Mouse (Mus musculus) liver, embryonic 11.5 days (tissue): ENCODE results near the gene Nol4l. TPM values are rescaled to one million over a fixed set of nuclear protein-coding genes. Genes with fewer than 3 reads are reported as not detected.

Experiments
- ATAC-seq: fragments of 200-750 bp; cut with Nextera tagmentation; replicated peaks from 2 replicates; pipeline ENCODE4 v1.8.0; 2017; ENCODE audit warnings: moderate number of reproducible peaks, mild to moderate bottlenecking, moderate TSS enrichment, moderate library complexity; ENCODE audit not compliant: low FRiP score
- DNase-seq: peaks from one replicate; pipeline ENCODE4 v3.0.0-alpha.2; 2017; ENCODE audit warnings: low spot score
- H3K27ac ChIP-seq: fragments of 300-500 bp; sonication (generic); 2 replicates; pipeline ENCODE4 v1.5.1; 2014; ENCODE audit warnings: mild to moderate bottlenecking, low read depth, low read length, control low read depth
- H3K27me3 ChIP-seq: fragments of 300-500 bp; sonication (generic); replicated peaks from 2 replicates; pipeline ENCODE4 v1.6.1; 2014; ENCODE audit warnings: low read length, mixed read lengths; ENCODE audit not compliant: control insufficient read depth, insufficient read depth
- H3K36me3 ChIP-seq: fragments of 300-500 bp; sonication (generic); 2 replicates; pipeline ENCODE4 v1.6.1; 2014; ENCODE audit warnings: mild to moderate bottlenecking, low read length, moderate library complexity, mixed read lengths; ENCODE audit not compliant: control insufficient read depth, insufficient read depth
- H3K4me1 ChIP-seq: fragments of 300-500 bp; sonication (generic); replicated peaks from 2 replicates; pipeline ENCODE4 v1.6.1; 2014; ENCODE audit warnings: low read length, mixed read lengths; ENCODE audit not compliant: control insufficient read depth, insufficient read depth
- H3K4me2 ChIP-seq: fragments of 300-500 bp; sonication (generic); 2 replicates; pipeline ENCODE4 v1.6.1; 2014; ENCODE audit warnings: mild to moderate bottlenecking, control low read depth, moderate library complexity
- H3K4me3 ChIP-seq: fragments of 300-500 bp; sonication (generic); 2 replicates; pipeline ENCODE4 v1.5.1; 2014; ENCODE audit warnings: low read depth, low read length, control low read depth
- H3K9ac ChIP-seq: fragments of 300-500 bp; sonication (generic); 2 replicates; pipeline ENCODE4 v1.6.1; 2014; ENCODE audit warnings: low read depth, low read length, control low read depth
- H3K9me3 ChIP-seq: fragments of 300-500 bp; sonication (generic); 2 replicates; pipeline ENCODE4 v1.6.1; 2016; ENCODE audit warnings: low read length, inconsistent platforms, mixed read lengths; ENCODE audit not compliant: control insufficient read depth
- WGBS: fragments of 180-500 bp; shearing (Covaris S2); extraction: QIAGEN DNeasy Blood & Tissue Kit; methylation state at CpG from one replicate; pipeline ENCODE4 v1.1.7; 2014; 5-methylcytosine and 5-hydroxymethylcytosine counted together
- polyA plus RNA-seq: library from polyadenylated mRNA; unstranded; fragments of >200 nt; fragmentation: Nextera tagmentation; extraction: Ambion mirVana; gene quantifications from 2 replicates; pipeline ENCODE4 v1.2.1, GENCODE M21; 2014

The Nol4l gene
- polyA plus RNA-seq, 1 experiment from 2014 or later: 15.8 TPM

DNA sequence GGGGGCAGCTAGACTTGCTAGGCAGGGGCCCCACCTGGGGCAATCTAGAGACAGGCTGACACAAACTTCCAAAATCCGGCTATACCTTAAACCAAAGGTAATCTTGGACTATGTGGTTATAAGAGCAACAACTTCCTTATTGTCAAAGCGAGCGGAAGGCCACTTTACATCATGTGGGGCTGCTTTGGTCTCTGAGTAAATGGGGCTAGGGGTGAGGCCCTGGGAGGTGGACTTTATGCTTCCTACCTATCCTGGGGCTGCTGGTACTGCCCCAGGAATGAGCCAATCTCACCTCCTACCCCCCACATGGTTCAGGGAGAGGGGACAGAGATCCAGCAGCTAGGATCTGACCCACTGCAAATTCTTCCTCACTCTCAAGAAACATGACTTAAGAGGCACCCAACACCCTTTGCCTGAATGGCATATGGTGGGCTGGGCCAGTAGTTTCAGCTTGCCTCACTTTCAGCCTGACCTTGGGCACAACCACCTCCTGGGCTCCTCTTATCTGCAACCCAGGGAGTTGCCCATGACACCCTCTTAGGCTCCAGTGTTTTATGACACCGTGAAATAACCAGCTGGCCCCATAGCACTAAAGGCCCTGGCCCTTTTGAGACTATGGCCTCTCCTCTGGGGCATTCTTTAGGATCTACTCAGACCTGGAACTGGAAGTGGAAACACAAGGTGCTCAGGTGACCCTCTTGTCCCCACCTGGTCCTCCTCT lies 104.5 kb downstream of the Nol4l start:
- H3K9me3 ChIP-seq: no peaks in the 10 kb centered on the region
- ATAC-seq: no peak
- peaks cover 51% of the 10 kb centered on the region for H3K4me1 ChIP-seq
- no peak overlapping the region; the same call in 1 of the 2 replicates for H3K27ac ChIP-seq
- H3K4me3 ChIP-seq: no peak overlapping the region
- no peak overlapping the region for H3K4me2 ChIP-seq
- 81% methylated on average over 4 of the region's 4 CpGs for WGBS
- H3K9ac ChIP-seq: no peak overlapping the region; the same call in 1 of the 2 replicates
- H3K27me3 ChIP-seq: no peaks in the 10 kb centered on the region
- H3K36me3 ChIP-seq: peaks cover 24% of the 10 kb centered on the region
- no peak for DNase-seq

- DNase-seq (no peak), ATAC-seq (no peak)
- Histone ChIP-seq H3K4me3 (no peak overlapping the region), H3K27me3 (no peaks in the 10 kb centered on the region), H3K4me2 (no peak overlapping the region), H3K4me1 (peaks cover 51% of the 10 kb centered on the region), H3K27ac (no peak overlapping the region), H3K9me3 (no peaks in the 10 kb centered on the region), H3K9ac (no peak overlapping the region; the same call in 1 of the 2 replicates), H3K36me3 (peaks cover 27% of the 10 kb centered on the region)
- WGBS: 71% methylated on average over 8 of the region's 8 CpGs
Observed at GRCm38 (mm10) chr2:153424557-153424956, 105.2 kb downstream of the Nol4l start.

DNA sequence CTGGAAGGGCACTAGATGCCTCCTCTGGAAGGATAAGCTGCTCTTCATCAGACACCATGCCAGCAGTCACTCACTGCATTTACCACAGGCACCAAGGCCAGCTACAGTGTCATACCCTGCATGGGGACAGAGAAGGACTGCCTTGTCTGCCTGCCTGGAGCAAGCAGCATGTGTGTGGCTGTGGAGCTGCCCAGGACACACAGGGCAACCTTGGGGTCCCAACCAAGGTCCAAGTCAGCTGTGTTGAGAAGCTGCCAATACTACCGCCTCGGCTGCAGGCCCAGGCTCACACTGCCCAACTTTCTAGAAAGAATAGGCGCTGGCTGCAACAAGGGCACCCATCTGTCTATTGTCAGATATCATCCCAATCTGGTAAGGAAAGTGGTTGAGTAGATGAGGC lies 106.7 kb downstream of the Nol4l start:
- no peak for DNase-seq
- Histone ChIP-seq H3K9me3 (no peaks in the 10 kb centered on the region), H3K9ac (no peak overlapping the region), H3K27ac (no peak overlapping the region), H3K36me3 (peaks cover 31% of the 10 kb centered on the region), H3K27me3 (no peaks in the 10 kb centered on the region), H3K4me1 (peaks cover 38% of the 10 kb centered on the region), H3K4me3 (no peak overlapping the region), H3K4me2 (no peak overlapping the region)
- ATAC-seq: no peak
- 88% methylated on average over 3 of the region's 3 CpGs for WGBS

- Histone ChIP-seq H3K27ac (no peak overlapping the region; the same call in 1 of the 2 replicates), H3K36me3 (peaks cover 40% of the 10 kb centered on the region), H3K4me1 (peaks cover 29% of the 10 kb centered on the region), H3K4me3 (no peak overlapping the region), H3K9ac (no peak overlapping the region), H3K4me2 (no peak overlapping the region), H3K9me3 (no peaks in the 10 kb centered on the region), H3K27me3 (no peaks in the 10 kb centered on the region)
- WGBS: 71% methylated on average over 5 of the region's 5 CpGs
- ATAC-seq: no peak
- no peak for DNase-seq
Observed at GRCm38 (mm10) chr2:153422051-153422450, 107.7 kb downstream of the Nol4l start.

GRCm38 (mm10) chr2:153421233-153421632 lies 108.5 kb downstream of the Nol4l start:
- Histone ChIP-seq H3K9ac (no peak overlapping the region), H3K9me3 (no peaks in the 10 kb centered on the region), H3K36me3 (peaks cover 46% of the 10 kb centered on the region), H3K4me1 (peaks cover 25% of the 10 kb centered on the region), H3K4me3 (no peak overlapping the region), H3K27ac (no peak overlapping the region), H3K4me2 (no peak overlapping the region), H3K27me3 (no peaks in the 10 kb centered on the region)
- ATAC-seq: no peak
- no peak for DNase-seq

DNA sequence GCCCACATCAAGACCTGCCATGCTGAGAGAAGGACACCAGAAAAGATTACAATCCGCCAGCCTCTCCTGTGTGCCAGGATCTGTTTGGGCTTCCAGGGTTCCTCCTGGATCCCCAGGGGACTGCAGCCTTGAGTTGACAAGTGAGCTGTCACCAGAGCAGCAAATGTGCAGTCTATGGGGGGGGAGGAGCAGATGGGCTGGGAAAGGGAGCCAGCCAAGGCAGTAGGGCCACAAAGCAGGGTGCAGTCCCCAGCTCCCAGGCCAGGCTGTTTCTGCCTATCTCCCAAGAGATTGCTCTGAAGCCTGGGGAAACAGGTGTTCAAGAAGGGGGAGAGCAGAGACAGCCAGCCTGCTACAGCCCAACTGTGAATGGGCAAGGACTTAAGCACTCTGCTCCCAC lies 111.4 kb downstream of the Nol4l start:
- Histone ChIP-seq H3K4me3 (no peak overlapping the region), H3K27ac (no peak overlapping the region), H3K4me1 (0 out of 2 replicates have a peak, but pooled peaks cover 2% of the 10 kb centered on the region), H3K9me3 (no peaks in the 10 kb centered on the region), H3K27me3 (no peaks in the 10 kb centered on the region), H3K36me3 (peaks cover 57% of the 10 kb centered on the region), H3K4me2 (no peak overlapping the region), H3K9ac (no peak overlapping the region)
- ATAC-seq: no peak
- no peak for DNase-seq
- 85% methylated on average over 1 of the region's 1 CpGs for WGBS

- H3K4me3 ChIP-seq: no peak overlapping the region
- no peaks in the 10 kb centered on the region for H3K27me3 ChIP-seq
- H3K9me3 ChIP-seq: no peaks in the 10 kb centered on the region
- 0 out of 2 replicates have a peak, but pooled peaks cover 2% of the 10 kb centered on the region for H3K4me1 ChIP-seq
- DNase-seq (no peak), ATAC-seq (no peak)
- no peak overlapping the region for H3K4me2 ChIP-seq
- no peak overlapping the region for H3K27ac ChIP-seq
- no peak overlapping the region for H3K9ac ChIP-seq
- peaks cover 53% of the 10 kb centered on the region for H3K36me3 ChIP-seq
- 93% methylated on average over 12 of the region's 12 CpGs for WGBS
Observed at GRCm38 (mm10) chr2:153417841-153418240, 111.9 kb downstream of the Nol4l start.

DNA sequence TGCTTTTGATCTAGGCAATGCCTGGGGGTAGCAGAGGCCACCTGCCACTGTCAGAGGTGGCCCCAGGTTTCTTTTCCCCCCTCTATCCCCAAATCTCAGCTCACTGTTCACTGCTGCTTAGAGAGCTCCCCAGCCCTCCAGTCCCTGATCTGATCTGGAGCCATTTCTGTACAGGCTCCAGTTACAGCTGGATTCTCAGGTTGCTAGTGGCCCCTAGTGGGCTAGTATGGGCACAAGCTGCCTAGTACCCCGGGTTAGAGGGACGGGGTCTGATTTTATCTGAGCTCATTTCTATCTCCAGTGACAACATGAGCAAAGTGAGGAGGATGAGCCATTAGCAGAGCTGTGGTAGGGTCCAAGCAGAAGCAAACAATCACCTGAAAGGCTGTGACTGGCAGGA lies 115.2 kb downstream of the Nol4l start:
- WGBS: 41% methylated on average over 2 of the region's 2 CpGs
- Histone ChIP-seq H3K9me3 (no peaks in the 10 kb centered on the region), H3K9ac (no peak overlapping the region), H3K4me2 (no peak overlapping the region), H3K36me3 (peaks cover 53% of the 10 kb centered on the region), H3K4me3 (no peak overlapping the region), H3K4me1 (0 out of 2 replicates have a peak, but pooled peaks cover 2% of the 10 kb centered on the region), H3K27ac (no peak overlapping the region), H3K27me3 (no peaks in the 10 kb centered on the region)
- DNase-seq: no peak
- ATAC-seq: peak; percentile 50; the same call in 1 of the 2 replicates

DNA sequence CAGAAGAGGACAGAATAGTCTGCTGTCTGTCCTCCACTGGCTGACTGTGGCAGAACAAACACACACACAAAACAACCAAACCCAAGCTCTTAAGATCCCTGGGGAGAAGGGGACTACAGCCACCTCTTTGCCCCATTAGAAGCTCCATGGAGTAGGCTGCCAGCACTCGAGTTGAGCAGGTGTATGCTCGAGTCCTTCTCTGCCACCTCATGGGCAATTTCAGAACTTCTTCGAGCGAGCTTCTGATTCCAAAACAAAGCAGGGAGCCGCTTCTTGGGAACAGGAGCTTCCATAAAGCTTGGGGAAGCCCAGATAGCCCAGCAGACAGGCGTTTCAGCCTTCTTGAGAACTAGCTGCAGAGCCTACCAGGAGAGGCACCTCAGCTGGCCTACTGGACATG lies 117.2 kb downstream of the Nol4l start:
- DNase-seq (no peak), ATAC-seq (no peak)
- Histone ChIP-seq H3K4me2 (no peak overlapping the region), H3K27ac (no peak overlapping the region), H3K27me3 (no peaks in the 10 kb centered on the region), H3K4me1 (0 out of 2 replicates have a peak, but pooled peaks cover 2% of the 10 kb centered on the region), H3K9ac (no peak overlapping the region), H3K9me3 (no peaks in the 10 kb centered on the region), H3K4me3 (no peak overlapping the region), H3K36me3 (peaks cover 40% of the 10 kb centered on the region)
- WGBS: 75% methylated on average over 6 of the region's 6 CpGs
